Mouse (Mus musculus) CH12.LX (cell line): ENCODE measurements around the gene Med25.

Experiments
- CHD1 ChIP-seq: IDR thresholded peaks from 2 replicates; pipeline ENCODE4 v1.6.1; 2012; ENCODE audit warnings: low read depth, low read length, improper control_type of control experiment, inconsistent platforms
- EP300 ChIP-seq: IDR thresholded peaks from 2 replicates; pipeline ENCODE4 v1.6.1; 2011; ENCODE audit warnings: low read length, improper control_type of control experiment
- MYC ChIP-seq: IDR thresholded peaks from 2 replicates; pipeline ENCODE4 v1.6.1; 2011; ENCODE audit warnings: low read depth, mild to moderate bottlenecking, improper control_type of control experiment, low read length
- POLR2A ChIP-seq: IDR thresholded peaks from 2 replicates; pipeline ENCODE4 v1.6.1; 2011; ENCODE audit warnings: low read depth, mild to moderate bottlenecking, improper control_type of control experiment, low read length

- TF ChIP-seq POLR2A, result peak; percentile 50; the same call in 1 of the 2 replicates
- TF ChIP-seq MYC, result peak; percentile 84
- peak; percentile 45 for TF ChIP-seq EP300
- TF ChIP-seq CHD1, result peak; percentile 99
These were observed 43.7 kb downstream of the Med25 start, which contains the start of the genes Akt1s1 and Tbc1d17 for GRCm38 (mm10) chr7:44848561-44849415.
